Comparison of ENCODE assay signal across 25 mouse cellular contexts in the genomic region with DNA sequence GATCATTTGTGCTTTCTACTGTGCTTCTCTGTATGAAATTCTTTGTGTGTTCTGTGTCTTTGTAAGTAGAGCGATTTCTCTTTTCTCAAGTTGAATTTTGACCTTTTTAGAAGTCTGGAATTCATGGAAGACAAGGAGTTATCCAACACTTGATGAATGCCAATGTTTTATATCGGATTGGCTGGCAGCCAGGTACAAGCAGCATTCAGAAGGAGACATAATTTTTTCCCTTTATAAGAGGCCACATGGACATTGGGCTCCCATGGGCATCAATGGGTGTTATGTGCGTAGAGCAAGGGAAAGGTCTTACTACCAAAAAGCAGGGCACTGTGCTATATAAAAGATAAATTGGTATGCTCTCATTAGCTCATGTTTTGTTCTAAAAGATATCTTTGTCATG.
DNase-seq lines count a peak whose midpoint lies in the region; ATAC-seq lines count a peak whose summit lies in the region.
"Had no signal": no experiment of that assay in that cellular context is flagged by ENCODE, and none has a peak within 500 bp of the region (broad histone marks: within the 10 kb centered on the region; RNA-seq: fewer than 3 reads in every experiment).

No protein-coding gene starts in this region.

- H3K27me3 ChIP-seq in heart, embryonic 15.5 days, result no peaks in the 10 kb centered on the region
- H3K27me3 ChIP-seq: CH12.LX; embryonic facial prominence, embryonic 12.5 days; heart, embryonic 12.5 days; limb, embryonic 12.5 days; liver, embryonic 12.5 days; lung, embryonic 15.5 days; neural tube, embryonic 12.5 days had no signal

- peak overlapping the region; percentile 15; the same call in 1 of the 2 replicates for H3K27ac ChIP-seq in heart, embryonic 15.5 days
- H3K27ac ChIP-seq: embryonic facial prominence, embryonic 12.5 days; limb, embryonic 12.5 days; liver, embryonic 12.5 days; lung, embryonic 15.5 days; midbrain, embryonic 10.5 days; neural tube, embryonic 12.5 days had no signal

- no peaks in the 10 kb centered on the region for H3K36me3 ChIP-seq in heart, embryonic 15.5 days
- H3K36me3 ChIP-seq: embryonic facial prominence, embryonic 12.5 days; heart, embryonic 12.5 days; limb, embryonic 12.5 days; liver, embryonic 12.5 days; lung, embryonic 15.5 days; midbrain, embryonic 10.5 days; neural tube, embryonic 12.5 days had no signal

- no peak overlapping the region for H3K9ac ChIP-seq in heart, embryonic 15.5 days
- H3K9ac ChIP-seq: embryonic facial prominence, embryonic 12.5 days; heart, embryonic 12.5 days; limb, embryonic 12.5 days; liver, embryonic 12.5 days; lung, embryonic 15.5 days; neural tube, embryonic 12.5 days had no signal

- no peak for ATAC-seq in heart, embryonic 15.5 days (replicated peaks; ENCODE audit: insufficient number of reproducible peaks, insufficient read depth, low FRiP score, low read depth)
- ATAC-seq: forebrain, embryonic 14.5 days; hindbrain, embryonic 16.5 days; intestine, embryonic 16.5 days; liver, embryonic 12.5 days had no signal

- H3K4me2 ChIP-seq in heart, embryonic 15.5 days, result no peak overlapping the region
- H3K4me2 ChIP-seq: embryonic facial prominence, embryonic 12.5 days; heart, embryonic 12.5 days; limb, embryonic 12.5 days; liver, embryonic 12.5 days; lung, embryonic 15.5 days; neural tube, embryonic 12.5 days had no signal

- 73% methylated on average over 3 of the region's 3 CpGs for WGBS in heart, embryonic 15.5 days

- no peaks in the 10 kb centered on the region for H3K9me3 ChIP-seq in heart, embryonic 15.5 days (replicated peaks)
- H3K9me3 ChIP-seq: embryonic facial prominence, embryonic 12.5 days; heart, embryonic 12.5 days; limb, embryonic 12.5 days; liver, embryonic 12.5 days; lung, embryonic 15.5 days; midbrain, embryonic 10.5 days; neural tube, embryonic 12.5 days had no signal

- H3K4me1 ChIP-seq in heart, embryonic 15.5 days (replicated peaks), result peaks cover 26% of the 10 kb centered on the region
- H3K4me1 ChIP-seq: liver, embryonic 12.5 days had no signal

- H3K4me3 ChIP-seq in heart, embryonic 15.5 days, result no peak overlapping the region
- H3K4me3 ChIP-seq: embryonic facial prominence, embryonic 12.5 days; heart, embryonic 12.5 days; limb, embryonic 12.5 days; liver, embryonic 12.5 days; lung, embryonic 15.5 days; midbrain, embryonic 10.5 days; neural tube, embryonic 12.5 days had no signal

- peak; percentile 26 for DNase-seq in adrenal gland, postnatal 25 days
- DNase-seq in adrenal gland, postnatal 4 days (ENCODE audit: low spot score in 2 of 2), result no peak
- no peak for DNase-seq in heart, adult 9 months (ENCODE audit: low spot score in 2 of 2)
- DNase-seq in adipocyte (ENCODE audit: low spot score), result peak; percentile 54
- DNase-seq in cerebellum, postnatal 36 days, result peak; percentile 31 to 45
- DNase-seq in spleen, adult 12 weeks (ENCODE audit: low spot score), result no peak
- DNase-seq: adrenal gland, adult 2 months; gastrocnemius, postnatal 25 days; heart, postnatal 36 days; kidney, postnatal 4 days; layer of hippocampus, adult 9-11 months; lung, postnatal 4 days; thymus, postnatal 25 days had no signal

Comparison
In these comparisons a context has a peak if more than half of its experiments do, and no peak if none do; other contexts are left out.
1. DNase-seq: peak in adrenal gland, postnatal 25 days (single experiment), adipocyte (single experiment) and cerebellum, postnatal 36 days (2 of 2); none in adrenal gland, postnatal 4 days (0 of 2), heart, adult 9 months (0 of 2) and spleen, adult 12 weeks (single experiment).